ENCODE assay signal across 16 mouse cellular contexts in genomic region chr3:127485174-127485573, GRCm38 (mm10). TPM values are rescaled to one million over a fixed set of nuclear protein-coding genes. Genes with fewer than 3 reads are reported as not detected.
DNase-seq lines count a peak whose midpoint lies in the region; ATAC-seq lines count a peak whose summit lies in the region.
"Had no signal": no experiment of that assay in that cellular context is flagged by ENCODE, and none has a peak within 500 bp of the region (broad histone marks: within the 10 kb centered on the region; RNA-seq: fewer than 3 reads in every experiment).

No protein-coding gene starts in this region.

- H3K27ac ChIP-seq in forebrain, embryonic 16.5 days (ENCODE audit: low read length) = no peak overlapping the region
- no peak overlapping the region for H3K27ac ChIP-seq in forebrain, embryonic 12.5 days
- H3K27ac ChIP-seq: heart, embryonic 13.5 days; lung, embryonic 15.5 days; stomach, embryonic 15.5 days had no signal

- peaks cover 14% of the 10 kb centered on the region; the same call in 1 of the 2 replicates for H3K4me1 ChIP-seq in forebrain, embryonic 16.5 days (replicated peaks; ENCODE audit: control insufficient read depth, insufficient read depth, low read length)
- H3K4me1 ChIP-seq in forebrain, embryonic 12.5 days = peaks cover 4% of the 10 kb centered on the region; the same call in 1 of the 2 replicates
- H3K4me1 ChIP-seq: lung, embryonic 15.5 days; stomach, embryonic 15.5 days had no signal

- no peaks in the 10 kb centered on the region for H3K36me3 ChIP-seq in forebrain, embryonic 16.5 days (ENCODE audit: control insufficient read depth, insufficient read depth)
- H3K36me3 ChIP-seq in forebrain, embryonic 12.5 days (replicated peaks) = no peaks in the 10 kb centered on the region
- H3K36me3 ChIP-seq: heart, embryonic 13.5 days; lung, embryonic 15.5 days; stomach, embryonic 15.5 days had no signal

- peak; percentile 68; the same call in 1 of the 2 replicates for ATAC-seq in forebrain, embryonic 16.5 days
- no peak for ATAC-seq in forebrain, embryonic 12.5 days (ENCODE audit: low FRiP score)
- ATAC-seq: activated CD4-positive, CD25-positive, alpha-beta regulatory T cell, adult 4 months had no signal

- no peak overlapping the region for H3K9ac ChIP-seq in forebrain, embryonic 16.5 days (replicated peaks; ENCODE audit: low read depth, low read length)
- H3K9ac ChIP-seq in forebrain, embryonic 12.5 days = no peak overlapping the region
- H3K9ac ChIP-seq: heart, embryonic 13.5 days; lung, embryonic 15.5 days; stomach, embryonic 15.5 days had no signal

- no peaks in the 10 kb centered on the region for H3K9me3 ChIP-seq in forebrain, embryonic 16.5 days (ENCODE audit: control insufficient read depth, low read length)
- no peaks in the 10 kb centered on the region for H3K9me3 ChIP-seq in forebrain, embryonic 12.5 days
- H3K9me3 ChIP-seq: heart, embryonic 13.5 days; lung, embryonic 15.5 days; stomach, embryonic 15.5 days had no signal

- DNase-seq in frontal cortex, adult 2 months (ENCODE audit: extremely low spot score in 1 of 2, low spot score in 1 of 2) = peak; percentile 64 to 69
- peak; percentile 43 to 52 for DNase-seq in layer of hippocampus, postnatal 36 days
- DNase-seq in right cerebral cortex, postnatal 14 days = peak; percentile 31
- DNase-seq in cerebellum, postnatal 4 days (ENCODE audit: low spot score in 2 of 2) = no peak
- DNase-seq in cerebellum, postnatal 36 days = no peak
- DNase-seq in heart, postnatal 4 days = no peak
- DNase-seq: cerebellum, postnatal 14 days; gastrocnemius, postnatal 25 days; midbrain, embryonic 14.5 days; thymus, postnatal 25 days had no signal

- no peak overlapping the region for H3K4me2 ChIP-seq in forebrain, embryonic 16.5 days (ENCODE audit: low read length)
- H3K4me2 ChIP-seq in forebrain, embryonic 12.5 days = no peak overlapping the region
- H3K4me2 ChIP-seq: heart, embryonic 13.5 days; lung, embryonic 15.5 days; stomach, embryonic 15.5 days had no signal

- no peaks in the 10 kb centered on the region for H3K27me3 ChIP-seq in forebrain, embryonic 16.5 days (replicated peaks; ENCODE audit: control insufficient read depth, insufficient read depth, low read length)
- H3K27me3 ChIP-seq in forebrain, embryonic 12.5 days = 0 out of 2 replicates have a peak, but pooled peaks cover 3% of the 10 kb centered on the region
- H3K27me3 ChIP-seq: heart, embryonic 13.5 days; lung, embryonic 15.5 days; stomach, embryonic 15.5 days had no signal

- WGBS in forebrain, embryonic 16.5 days = 30% methylated on average over 10 of the region's 10 CpGs
- WGBS in forebrain, embryonic 12.5 days = 61% methylated on average over 10 of the region's 10 CpGs

- no peak overlapping the region for H3K4me3 ChIP-seq in forebrain, embryonic 16.5 days (replicated peaks; ENCODE audit: low read length)
- H3K4me3 ChIP-seq in forebrain, embryonic 12.5 days (replicated peaks) = no peak overlapping the region
- H3K4me3 ChIP-seq: heart, embryonic 13.5 days; lung, embryonic 15.5 days; stomach, embryonic 15.5 days had no signal

RNA-seq across cellular contexts. Expression of gene Ank2, which starts 14.0 kb away (rescaled TPM):
- 156 and 201 TPM in 2 replicates for polyA plus RNA-seq in forebrain, embryonic 16.5 days (2015; fragmentation: Nextera tagmentation; extraction: Ambion mirVana)
- polyA plus RNA-seq in forebrain, embryonic 12.5 days (2016; fragmentation: Nextera tagmentation; extraction: Ambion mirVana) = 118 and 121 TPM in 2 replicates
- 380 and 402 TPM in 2 replicates for polyA plus RNA-seq in frontal cortex, adult 2 months (2012; rRNA removed)
- total RNA-seq in layer of hippocampus, postnatal 36 days (2021) = 100 to 1,000 TPM; 693 to 758 TPM
- total RNA-seq in heart, postnatal 4 days (2021) = 100 to 1,000 TPM; 223 to 230 TPM

Comparison
In these comparisons a context has a peak if more than half of its experiments do, and no peak if none do; other contexts are left out.
1. DNase-seq: peak in frontal cortex, adult 2 months (2 of 2), layer of hippocampus, postnatal 36 days (2 of 2) and right cerebral cortex, postnatal 14 days (single experiment); none in cerebellum, postnatal 4 days (0 of 2), cerebellum, postnatal 36 days (0 of 2) and heart, postnatal 4 days (single experiment).